Comparison of ENCODE assay signal across 11 mouse cellular contexts in genomic region chr2:25305587-25306359, GRCm38 (mm10). TPM values are rescaled to one million over a fixed set of nuclear protein-coding genes. Genes with fewer than 3 reads are reported as not detected.
A peak's percentile ranks its signal among the peaks of the same experiment; 100 is the strongest.
DNase-seq lines count a peak whose midpoint lies in the region; ATAC-seq and TF ChIP-seq lines count a peak whose summit lies in the region.
"Had no signal": no experiment of that assay in that cellular context is flagged by ENCODE, and none has a peak within 500 bp of the region (broad histone marks: within the 10 kb centered on the region; RNA-seq: fewer than 3 reads in every experiment).

No protein-coding gene starts in this region.

- in situ Hi-C loops in ES-E14 (cut with MboI; ENCODE audit: low sequenced_read_pairs in 2 of 2, unreplicated experiment in 2 of 2), result no loop called here

- H3K4me1 ChIP-seq in heart, embryonic 12.5 days (replicated peaks), result peaks cover 12% of the 10 kb centered on the region; the same call in 1 of the 2 replicates
- peaks cover 0 to 3% of the 10 kb centered on the region in 2 experiments; a peak in 1 of 4 replicates for H3K4me1 ChIP-seq in ES-E14 (ENCODE audit: control insufficient read depth in 2 of 2, insufficient read depth in 2 of 2, low read length in 2 of 2, poor library complexity in 1 of 2)
- H3K4me1 ChIP-seq in hindbrain, embryonic 10.5 days (replicated peaks), result peaks cover 17% of the 10 kb centered on the region
- H3K4me1 ChIP-seq in midbrain, embryonic 11.5 days (ENCODE audit: control insufficient read depth, insufficient read depth, low read length), result no peaks in the 10 kb centered on the region

- no peak overlapping the region for H3K27ac ChIP-seq in heart, embryonic 12.5 days (ENCODE audit: poor library complexity, severe bottlenecking)
- no peak overlapping the region for H3K27ac ChIP-seq in ES-E14 (ENCODE audit: insufficient read depth, low read depth, low read length, poor library complexity, severe bottlenecking)
- peak overlapping the region; percentile 64; the same call in 1 of the 2 replicates for H3K27ac ChIP-seq in hindbrain, embryonic 10.5 days
- H3K27ac ChIP-seq in midbrain, embryonic 11.5 days (ENCODE audit: low read depth, low read length), result no peak overlapping the region

- no peaks in the 10 kb centered on the region for H3K9me3 ChIP-seq in heart, embryonic 12.5 days (replicated peaks)
- H3K9me3 ChIP-seq in ES-E14 (ENCODE audit: control insufficient read depth, insufficient read depth, low read depth, low read length), result no peaks in the 10 kb centered on the region
- H3K9me3 ChIP-seq in hindbrain, embryonic 10.5 days, result no peaks in the 10 kb centered on the region
- no peaks in the 10 kb centered on the region for H3K9me3 ChIP-seq in midbrain, embryonic 11.5 days (ENCODE audit: control insufficient read depth, low read length)

- H3K4me2 ChIP-seq in heart, embryonic 12.5 days, result peak overlapping the region; percentile 87
- peak overlapping the region; percentile 78 for H3K4me2 ChIP-seq in midbrain, embryonic 11.5 days

- H3K27me3 ChIP-seq in heart, embryonic 12.5 days (replicated peaks), result peaks cover 85% of the 10 kb centered on the region
- peaks cover 90% of the 10 kb centered on the region for H3K27me3 ChIP-seq in hindbrain, embryonic 10.5 days (ENCODE audit: insufficient read depth, poor library complexity, severe bottlenecking)
- peaks cover 16% of the 10 kb centered on the region for H3K27me3 ChIP-seq in midbrain, embryonic 11.5 days (ENCODE audit: control insufficient read depth, insufficient read depth, low read length)

- H3K9ac ChIP-seq in heart, embryonic 12.5 days, result no peak overlapping the region
- 0 out of 2 replicates have a peak overlapping the region, but pooled peaks have one; percentile 57 for H3K9ac ChIP-seq in ES-E14 (ENCODE audit: insufficient read depth, low read depth, low read length, poor library complexity, severe bottlenecking)
- peak overlapping the region; percentile 56 for H3K9ac ChIP-seq in midbrain, embryonic 11.5 days (ENCODE audit: low read length)

- no peaks in the 10 kb centered on the region for H3K36me3 ChIP-seq in heart, embryonic 12.5 days
- H3K36me3 ChIP-seq in ES-E14 (ENCODE audit: control insufficient read depth, insufficient read depth, low read length, poor library complexity, severe bottlenecking), result peaks cover 2% of the 10 kb centered on the region; the same call in 1 of the 2 replicates
- H3K36me3 ChIP-seq in hindbrain, embryonic 10.5 days, result no peaks in the 10 kb centered on the region
- H3K36me3 ChIP-seq in midbrain, embryonic 11.5 days (ENCODE audit: control insufficient read depth, insufficient read depth, low read length), result no peaks in the 10 kb centered on the region

- ATAC-seq in heart, embryonic 12.5 days (ENCODE audit: insufficient number of reproducible peaks, low FRiP score), result no peak
- ATAC-seq in midbrain, embryonic 11.5 days (ENCODE audit: low FRiP score), result peak; percentile 35; the same call in 1 of the 2 replicates

- 48% methylated on average over 14 of the region's 14 CpGs for WGBS in heart, embryonic 12.5 days
- WGBS in hindbrain, embryonic 10.5 days, result 51% methylated on average over 14 of the region's 14 CpGs
- WGBS in midbrain, embryonic 11.5 days, result 51% methylated on average over 14 of the region's 14 CpGs

- H3K4me3 ChIP-seq in heart, embryonic 12.5 days, result peak overlapping the region; percentile 49
- H3K4me3 ChIP-seq in ES-E14 (ENCODE audit: insufficient read depth in 1 of 2, low read depth in 1 of 2, low read length in 2 of 2, poor library complexity in 1 of 2, severe bottlenecking in 1 of 2), result peak overlapping the region in 1 of 2 experiments; percentile 56; a peak in 2 of 4 replicates
- peak overlapping the region; percentile 58 for H3K4me3 ChIP-seq in hindbrain, embryonic 10.5 days
- peak overlapping the region; percentile 42; the same call in 1 of the 2 replicates for H3K4me3 ChIP-seq in midbrain, embryonic 11.5 days (ENCODE audit: low read depth, low read length)

- no peak for DNase-seq in heart, postnatal 4 days
- DNase-seq in ES-E14 (ENCODE audit: low read depth, low spot score), result no peak
- DNase-seq in hindbrain, embryonic 10.5 days (ENCODE audit: low spot score), result no peak
- peak; percentile 81 for DNase-seq in midbrain, embryonic 11.5 days (ENCODE audit: low spot score, missing footprints)
- DNase-seq in testis, postnatal 10 days (ENCODE audit: low spot score), result no peak
- no peak for DNase-seq in cerebellum, adult 9-11 months
- DNase-seq in frontal cortex, postnatal 36 days (ENCODE audit: low spot score in 2 of 2), result no peak

TF ChIP-seq in ES-E14, 5 proteins besides CTCF, POLR2A, EP300 and RAD21:
- TF ChIP-seq ZC3H11A (IDR thresholded peaks at IDR 0.05; ENCODE audit: borderline replicate concordance, low read depth, low read length) (no peak), HCFC1 (IDR thresholded peaks at IDR 0.05; ENCODE audit: borderline replicate concordance, insufficient read depth, low read length) (no peak), CHD2 (IDR thresholded peaks at IDR 0.05; ENCODE audit: low read depth, low read length) (no peak), ZNF384 (IDR thresholded peaks at IDR 0.05; ENCODE audit: low read depth, low read length) (no peak), MAFK (IDR thresholded peaks at IDR 0.05; ENCODE audit: insufficient read depth, low read depth, low read length) (no peak)

RNA-seq across cellular contexts. Expression of gene Grin1, which starts 13.2 kb away (rescaled TPM):
- 0.44 TPM in 1 of 2 replicates, not detected in the other for polyA plus RNA-seq in heart, embryonic 12.5 days (2016; fragmentation: Nextera tagmentation; extraction: Ambion mirVana)
- total RNA-seq in heart, postnatal 4 days (2021), result not detected
- total RNA-seq in ES-E14 (2012; rRNA removed), result 2.5 and 8.3 TPM in 2 replicates
- 1.2 and 4.5 TPM in 2 replicates for polyA plus RNA-seq in hindbrain, embryonic 10.5 days (2016; fragmentation: Nextera tagmentation; extraction: Ambion mirVana)
- 2.4 and 2.6 TPM in 2 replicates for polyA plus RNA-seq in midbrain, embryonic 11.5 days (2014; fragmentation: Nextera tagmentation; extraction: Ambion mirVana)

RNA-seq across cellular contexts. Expression of gene Lrrc26, which starts 16.1 kb away (rescaled TPM):
- not detected in 2 replicates for polyA plus RNA-seq in heart, embryonic 12.5 days (2016; fragmentation: Nextera tagmentation; extraction: Ambion mirVana)
- total RNA-seq in heart, postnatal 4 days (2021), result not detected
- 0.21 TPM in 1 of 2 replicates, not detected in the other for total RNA-seq in ES-E14 (2012; rRNA removed)
- polyA plus RNA-seq in hindbrain, embryonic 10.5 days (2016; fragmentation: Nextera tagmentation; extraction: Ambion mirVana), result not detected in 2 replicates
- not detected in 2 replicates for polyA plus RNA-seq in midbrain, embryonic 11.5 days (2014; fragmentation: Nextera tagmentation; extraction: Ambion mirVana)
- total RNA-seq: adrenal gland, adult 18-20 months had no signal

RNA-seq across cellular contexts. Expression of gene Tmem210, which starts 17.8 kb away (rescaled TPM):
- not detected in 2 replicates for polyA plus RNA-seq in heart, embryonic 12.5 days (2016; fragmentation: Nextera tagmentation; extraction: Ambion mirVana)
- total RNA-seq in heart, postnatal 4 days (2021), result not detected
- total RNA-seq in ES-E14 (2012; rRNA removed), result not detected in 2 replicates
- not detected in 2 replicates for polyA plus RNA-seq in hindbrain, embryonic 10.5 days (2016; fragmentation: Nextera tagmentation; extraction: Ambion mirVana)
- not detected in 2 replicates for polyA plus RNA-seq in midbrain, embryonic 11.5 days (2014; fragmentation: Nextera tagmentation; extraction: Ambion mirVana)
- total RNA-seq: adrenal gland, adult 18-20 months had no signal
- polyA plus RNA-seq: large intestine, adult 2 months; spleen, adult 2 months had no signal

RNA-seq across cellular contexts. Expression of gene Man1b1, which starts 26.4 kb away (rescaled TPM):
- polyA plus RNA-seq in heart, embryonic 12.5 days (2016; fragmentation: Nextera tagmentation; extraction: Ambion mirVana), result 34.0 and 40.9 TPM in 2 replicates
- total RNA-seq in heart, postnatal 4 days (2021), result 10 to 100 TPM; 27.2 to 28.6 TPM
- 73.0 and 100 TPM in 2 replicates for total RNA-seq in ES-E14 (2012; rRNA removed)
- 57.4 and 58.7 TPM in 2 replicates for polyA plus RNA-seq in hindbrain, embryonic 10.5 days (2016; fragmentation: Nextera tagmentation; extraction: Ambion mirVana)
- 87.2 and 88.1 TPM in 2 replicates for polyA plus RNA-seq in midbrain, embryonic 11.5 days (2014; fragmentation: Nextera tagmentation; extraction: Ambion mirVana)

RNA-seq across cellular contexts. Expression of gene Anapc2, which starts 33.5 kb away (rescaled TPM):
- 83.4 and 87.7 TPM in 2 replicates for polyA plus RNA-seq in heart, embryonic 12.5 days (2016; fragmentation: Nextera tagmentation; extraction: Ambion mirVana)
- total RNA-seq in heart, postnatal 4 days (2021), result 10 to 100 TPM; 49.7 to 53.1 TPM
- total RNA-seq in ES-E14 (2012; rRNA removed), result 25.2 and 30.8 TPM in 2 replicates
- polyA plus RNA-seq in hindbrain, embryonic 10.5 days (2016; fragmentation: Nextera tagmentation; extraction: Ambion mirVana), result 150 and 156 TPM in 2 replicates
- 105 and 117 TPM in 2 replicates for polyA plus RNA-seq in midbrain, embryonic 11.5 days (2014; fragmentation: Nextera tagmentation; extraction: Ambion mirVana)
